In the genomic region with DNA sequence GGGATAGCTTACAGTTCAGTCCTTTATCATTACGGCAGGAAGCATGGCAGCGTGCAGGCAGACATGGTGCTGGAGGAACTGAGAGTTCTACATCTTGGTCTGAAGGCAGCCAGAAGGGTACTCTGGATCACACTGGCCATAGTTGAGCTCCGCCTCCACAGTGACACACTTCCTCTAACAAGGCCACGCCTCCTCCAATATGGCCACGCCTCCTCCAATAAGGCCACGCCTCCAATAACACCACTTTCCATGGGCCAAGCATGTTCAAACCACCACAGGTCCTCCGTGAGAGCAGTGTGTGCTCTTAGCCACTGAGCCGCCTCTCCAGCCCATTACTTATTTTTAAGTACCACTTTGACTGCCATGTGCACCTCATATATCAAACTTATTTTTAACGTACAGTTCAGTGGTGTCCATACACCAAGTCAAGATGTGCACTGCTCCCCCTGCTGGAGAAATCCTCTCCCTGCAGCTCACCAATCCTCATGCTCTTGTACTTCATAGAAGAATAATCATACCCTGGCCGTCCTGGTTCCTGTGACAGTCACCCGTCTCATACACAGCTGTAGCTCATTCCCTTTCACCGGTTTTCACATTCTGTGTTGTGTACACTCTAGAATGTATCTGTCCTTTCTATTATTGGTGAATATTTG, we compare ENCODE assay signal across 8 mouse cellular contexts.
DNase-seq lines count a peak whose midpoint lies in the region; ATAC-seq and TF ChIP-seq lines count a peak whose summit lies in the region.

No protein-coding gene starts in this region.

- WGBS in cerebellum, adult 2 months = 95% methylated on average over 12 of the region's 12 CpGs
- 95% methylated on average over 12 of the region's 12 CpGs for WGBS in hindbrain, embryonic 16.5 days

- no peak overlapping the region for H3K27ac ChIP-seq in cerebellum, adult 2 months (ENCODE audit: insufficient read depth, low read length)
- H3K27ac ChIP-seq in layer of hippocampus, adult 2 months = no peak overlapping the region
- H3K27ac ChIP-seq in hindbrain, embryonic 16.5 days (ENCODE audit: low read depth, low read length) = no peak overlapping the region

- H3K4me3 ChIP-seq in cerebellum, adult 2 months (replicated peaks; ENCODE audit: insufficient read depth, low read depth, low read length) = no peak overlapping the region
- no peak overlapping the region for H3K4me3 ChIP-seq in layer of hippocampus, adult 2 months
- H3K4me3 ChIP-seq in hindbrain, embryonic 16.5 days (ENCODE audit: low read length) = no peak overlapping the region

- TF ChIP-seq POLR2A in cerebellum, adult 2 months (IDR thresholded peaks at IDR 0.05; ENCODE audit: borderline replicate concordance, insufficient read depth, low read length) = no peak

- no peak for ATAC-seq in hindbrain, embryonic 16.5 days

- no peaks in the 10 kb centered on the region for H3K36me3 ChIP-seq in hindbrain, embryonic 16.5 days (ENCODE audit: control insufficient read depth, insufficient read depth, low read length)

- no peaks in the 10 kb centered on the region for H3K9me3 ChIP-seq in hindbrain, embryonic 16.5 days (ENCODE audit: control insufficient read depth, low read length)

- H3K4me1 ChIP-seq in cerebellum, adult 2 months (ENCODE audit: control insufficient read depth, insufficient read depth, low read length) = peaks cover 3% of the 10 kb centered on the region; the same call in 1 of the 2 replicates
- no peaks in the 10 kb centered on the region for H3K4me1 ChIP-seq in hindbrain, embryonic 16.5 days (ENCODE audit: control insufficient read depth, insufficient read depth, low read depth, low read length)

- peak; percentile 12 to 25 for DNase-seq in cerebellum, adult 2 months
- no peak for DNase-seq in cerebellum, adult 11-12 months
- peak in 1 of 2 experiments; percentile 14 for DNase-seq in layer of hippocampus, adult 2 months (ENCODE audit: low spot score in 2 of 2)
- DNase-seq in layer of hippocampus, adult 9-10 months (ENCODE audit: low spot score) = no peak
- peak; percentile 27 for DNase-seq in adrenal gland, postnatal 14 days
- DNase-seq in naive thymus-derived CD4-positive, alpha-beta T cell, adult 2 months (ENCODE audit: low read depth) = peak; percentile 26
- DNase-seq in urinary bladder, postnatal 10 days (ENCODE audit: low spot score) = no peak

- H3K9ac ChIP-seq in hindbrain, embryonic 16.5 days (ENCODE audit: low read depth, low read length) = no peak overlapping the region

- H3K27me3 ChIP-seq in cerebellum, adult 2 months (ENCODE audit: control insufficient read depth, insufficient read depth, low read length) = no peaks in the 10 kb centered on the region
- H3K27me3 ChIP-seq in hindbrain, embryonic 16.5 days (replicated peaks; ENCODE audit: control insufficient read depth, insufficient read depth, low read length) = no peaks in the 10 kb centered on the region

- no peak overlapping the region for H3K4me2 ChIP-seq in hindbrain, embryonic 16.5 days (ENCODE audit: low read length)

- peak; percentile 49 for TF ChIP-seq CTCF in cerebellum, adult 2 months (IDR thresholded peaks at IDR 0.05; ENCODE audit: borderline replicate concordance, insufficient read depth, low read depth, low read length)
- peak; percentile 74 for TF ChIP-seq CTCF in layer of hippocampus, adult 2 months (conservative IDR thresholded peaks at IDR 0.05)

Comparison
In these comparisons a context has a peak if more than half of its experiments do, and no peak if none do; other contexts are left out.
1. DNase-seq: peak in cerebellum, adult 2 months (2 of 2), adrenal gland, postnatal 14 days (single experiment) and naive thymus-derived CD4-positive, alpha-beta T cell, adult 2 months (single experiment); none in cerebellum, adult 11-12 months (single experiment), layer of hippocampus, adult 9-10 months (single experiment) and urinary bladder, postnatal 10 days (single experiment).